Mouse (Mus musculus): Measurements from ENCODE around the gene Ppp1r36.
A peak's percentile ranks its signal among the peaks of the same experiment; 100 is the strongest.
"Not testable (repeated sequence)": the region's sequence is repeated elsewhere in the genome, so short reads cannot be mapped to it uniquely, and the experiment has no call there.

The Ppp1r36 gene

GRCm38 (mm10) chr12:76392979-76393378 is 24.4 kb upstream of the Ppp1r36 start:
- no peak for DNase-seq (ENCODE audit: extremely low spot score, low read depth, low spot score)

GRCm38 (mm10) chr12:76397281-76397680 is 20.1 kb upstream of the Ppp1r36 start:
- DNase-seq (ENCODE audit: extremely low spot score, low read depth, low spot score) = no peak

GRCm38 (mm10) chr12:76401674-76402073 is 15.7 kb upstream of the Ppp1r36 start:
- no peak for DNase-seq (ENCODE audit: extremely low spot score, low read depth, low spot score)

GRCm38 (mm10) chr12:76402991-76403885 is 14.1 kb upstream of the Ppp1r36 start:
- DNase-seq (ENCODE audit: extremely low spot score, low read depth, low spot score) = no peak

GRCm38 (mm10) chr12:76403886-76404537 is 13.3 kb upstream of the Ppp1r36 start, which contains the start of gene Hspa2:
TSS of gene Hspa2 (plus strand) at chr12:76404176.
- DNase-seq (ENCODE audit: extremely low spot score, low read depth, low spot score) = peak; percentile 97

- no peak for DNase-seq (ENCODE audit: extremely low spot score, low read depth, low spot score)
Observed at GRCm38 (mm10) chr12:76404836-76405182, 12.5 kb upstream of the Ppp1r36 start.

GRCm38 (mm10) chr12:76405183-76405970 is 12.0 kb upstream of the Ppp1r36 start:
- no peak for DNase-seq (ENCODE audit: extremely low spot score, low read depth, low spot score)

GRCm38 (mm10) chr12:76405971-76406370 is 11.4 kb upstream of the Ppp1r36 start:
- no peak for DNase-seq (ENCODE audit: extremely low spot score, low read depth, low spot score)

GRCm38 (mm10) chr12:76407184-76407583 is 10.2 kb upstream of the Ppp1r36 start:
- no peak for DNase-seq (ENCODE audit: extremely low spot score, low read depth, low spot score)

GRCm38 (mm10) chr12:76409166-76409565 is 8.2 kb upstream of the Ppp1r36 start:
- no peak for DNase-seq (ENCODE audit: extremely low spot score, low read depth, low spot score)

- no peak for DNase-seq (ENCODE audit: extremely low spot score, low read depth, low spot score)
Observed at GRCm38 (mm10) chr12:76415383-76416010, 1.8 kb upstream of the Ppp1r36 start.

GRCm38 (mm10) chr12:76418346-76418745 is 1.0 kb downstream of the Ppp1r36 start:
- DNase-seq (ENCODE audit: extremely low spot score, low read depth, low spot score) = no peak

GRCm38 (mm10) chr12:76425256-76425655 is 7.9 kb downstream of the Ppp1r36 start:
- no peak for DNase-seq (ENCODE audit: extremely low spot score, low read depth, low spot score)

GRCm38 (mm10) chr12:76427546-76427945 is 10.2 kb downstream of the Ppp1r36 start:
- no peak for DNase-seq (ENCODE audit: extremely low spot score, low read depth, low spot score)

- DNase-seq (ENCODE audit: extremely low spot score, low read depth, low spot score) = no peak
Observed at GRCm38 (mm10) chr12:76430879-76431406, 13.6 kb downstream of the Ppp1r36 start.

GRCm38 (mm10) chr12:76431431-76431830 is 14.1 kb downstream of the Ppp1r36 start:
- DNase-seq (ENCODE audit: extremely low spot score, low read depth, low spot score) = no peak

- no peak for DNase-seq (ENCODE audit: extremely low spot score, low read depth, low spot score)
Observed at GRCm38 (mm10) chr12:76434111-76434510, 16.8 kb downstream of the Ppp1r36 start.

GRCm38 (mm10) chr12:76435084-76435483 is 17.7 kb downstream of the Ppp1r36 start:
- no peak for DNase-seq (ENCODE audit: extremely low spot score, low read depth, low spot score)

- no peak for DNase-seq (ENCODE audit: extremely low spot score, low read depth, low spot score)
Observed at GRCm38 (mm10) chr12:76435549-76435948, 18.2 kb downstream of the Ppp1r36 start.

GRCm38 (mm10) chr12:76443488-76443887 is 26.1 kb downstream of the Ppp1r36 start:
- not testable (repeated sequence) for DNase-seq (ENCODE audit: extremely low spot score, low read depth, low spot score)

- DNase-seq (ENCODE audit: extremely low spot score, low read depth, low spot score) = no peak
Observed at GRCm38 (mm10) chr12:76444359-76444772, 27.0 kb downstream of the Ppp1r36 start.
